Mouse (Mus musculus) urinary bladder, postnatal 36 days (tissue): ENCODE measurements around the gene Zer1.
A peak's percentile ranks its signal among the peaks of the same experiment; 100 is the strongest.
"Not testable (repeated sequence)": the region's sequence is repeated elsewhere in the genome, so short reads cannot be mapped to it uniquely, and the experiment has no call there.

Experiments
- DNase-seq, 2 experiments: peaks; one replicate each; pipeline ENCODE4 v3.0.0; 2022; ENCODE audit warnings: low spot score in 2 of 2, mixed read lengths in 1 of 2

The Zer1 gene

GRCm38 (mm10) chr2:30124472-30125274 is at the start of gene Zer1:
TSS of gene Zer1 (minus strand) at chr2:30124585.
- peak; percentile 91 to 96 for DNase-seq

- no peak for DNase-seq
These were observed 49.3 kb upstream of the Zer1 start for GRCm38 (mm10) chr2:30173541-30174240.

- no peak for DNase-seq
These were observed 47.6 kb upstream of the Zer1 start for GRCm38 (mm10) chr2:30171997-30172382.

GRCm38 (mm10) chr2:30171371-30171996 is 47.1 kb upstream of the Zer1 start, which contains the start of gene Endog:
TSS of gene Endog (plus strand) at chr2:30171493.
- peak; percentile 60 to 87 for DNase-seq

- DNase-seq: no peak
These were observed 42.3 kb upstream of the Zer1 start for GRCm38 (mm10) chr2:30166677-30167076.

- DNase-seq: no peak
These were observed 40.1 kb upstream of the Zer1 start for GRCm38 (mm10) chr2:30164340-30164932.

GRCm38 (mm10) chr2:30161809-30162208 is 37.4 kb upstream of the Zer1 start:
- no peak for DNase-seq

GRCm38 (mm10) chr2:30159871-30160270 is 35.5 kb upstream of the Zer1 start:
- DNase-seq: not testable (repeated sequence)

GRCm38 (mm10) chr2:30152616-30153015 is 28.2 kb upstream of the Zer1 start:
- no peak for DNase-seq

- DNase-seq: no peak
These were observed 27.5 kb upstream of the Zer1 start for GRCm38 (mm10) chr2:30151840-30152239.

- peak; percentile 26 to 83 for DNase-seq
These were observed 23.1 kb upstream of the Zer1 start for GRCm38 (mm10) chr2:30147466-30147865.

- no peak for DNase-seq
These were observed 20.1 kb upstream of the Zer1 start for GRCm38 (mm10) chr2:30144436-30144835.

GRCm38 (mm10) chr2:30140021-30140420 is 15.6 kb upstream of the Zer1 start:
- DNase-seq: not testable (repeated sequence)

- DNase-seq: no peak
These were observed 12.1 kb upstream of the Zer1 start for GRCm38 (mm10) chr2:30136458-30136857.

GRCm38 (mm10) chr2:30134928-30135620 is 10.7 kb upstream of the Zer1 start:
- no peak for DNase-seq

GRCm38 (mm10) chr2:30134378-30134711 is 10.0 kb upstream of the Zer1 start:
- DNase-seq: no peak

GRCm38 (mm10) chr2:30133613-30134377 is 9.4 kb upstream of the Zer1 start, which contains the start of gene Tbc1d13:
TSS of gene Tbc1d13 (plus strand) at chr2:30133746.
- DNase-seq: peak; percentile 99

- DNase-seq: peak; percentile 13 to 63
These were observed 8.6 kb upstream of the Zer1 start for GRCm38 (mm10) chr2:30132801-30133612.

- not testable (repeated sequence) for DNase-seq
These were observed 6.9 kb upstream of the Zer1 start for GRCm38 (mm10) chr2:30131240-30131639.

GRCm38 (mm10) chr2:30130156-30130555 is 5.8 kb upstream of the Zer1 start:
- DNase-seq: no peak
